Mouse (Mus musculus) heart, embryonic 10.5 days (tissue): Measurements from ENCODE around the gene Pds5a. TPM values are rescaled to one million over a fixed set of nuclear protein-coding genes. Genes with fewer than 3 reads are reported as not detected.

Experiments
- DNase-seq: peaks from one replicate; pipeline ENCODE4 v3.0.0-alpha.2; 2017; ENCODE audit warnings: low spot score
- H3K27ac ChIP-seq: fragments of 300-500 bp; sonication (generic); 2 replicates; pipeline ENCODE4 v1.5.1; 2016; ENCODE audit warnings: mild to moderate bottlenecking
- H3K27me3 ChIP-seq: fragments of 300-500 bp; sonication (generic); 2 replicates; pipeline ENCODE4 v1.6.1; 2016; ENCODE audit warnings: mild to moderate bottlenecking; ENCODE audit not compliant: poor library complexity, insufficient read depth, severe bottlenecking
- H3K36me3 ChIP-seq: fragments of 300-500 bp; sonication (generic); 2 replicates; pipeline ENCODE4 v1.6.1; 2016; ENCODE audit warnings: mild to moderate bottlenecking, moderate library complexity
- H3K4me1 ChIP-seq: fragments of 300-500 bp; sonication (generic); 2 replicates; pipeline ENCODE4 v1.6.1; 2016; ENCODE audit warnings: mild to moderate bottlenecking
- H3K4me3 ChIP-seq: fragments of 300-500 bp; sonication (generic); 2 replicates; pipeline ENCODE4 v1.5.1; 2016; ENCODE audit warnings: mild to moderate bottlenecking, moderate library complexity
- H3K9me3 ChIP-seq: fragments of 300-500 bp; sonication (generic); 2 replicates; pipeline ENCODE4 v1.6.1; 2016; ENCODE audit warnings: mild to moderate bottlenecking, moderate library complexity
- WGBS: fragments of 180-500 bp; shearing (Covaris S2); methylation state at CpG from one replicate; pipeline ENCODE4 v1.1.7; 2016; 5-methylcytosine and 5-hydroxymethylcytosine counted together
- polyA plus RNA-seq: library from polyadenylated mRNA; unstranded; fragments of >200 nt; fragmentation: Nextera tagmentation; extraction: Ambion mirVana; gene quantifications from 2 replicates; pipeline ENCODE4 v1.2.1, GENCODE M21; 2016

Pds5a gene
- polyA plus RNA-seq, 1 experiment from 2014 or later: 69.2 TPM

DNA sequence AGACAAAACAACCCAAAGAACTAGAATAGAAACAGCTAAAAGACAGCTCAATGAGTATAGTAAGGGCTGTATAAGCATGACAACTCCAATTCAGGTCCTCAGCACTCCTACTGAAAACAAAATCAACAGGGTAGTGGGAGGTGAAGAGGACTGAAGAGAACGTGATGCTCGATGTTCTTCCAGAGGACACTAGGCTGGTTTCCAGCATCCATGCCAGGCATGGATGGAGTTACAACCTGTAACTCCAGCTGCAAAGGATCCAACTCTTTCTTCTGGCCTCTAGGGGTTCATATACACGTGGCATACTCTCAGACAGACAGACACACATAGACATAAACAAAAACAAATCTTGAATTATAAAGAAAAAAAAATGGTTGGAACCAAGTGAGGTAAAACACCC, 11.3 kb downstream of the Pds5a start:
- Histone ChIP-seq H3K27me3 (no peaks in the 10 kb centered on the region), H3K27ac (no peak overlapping the region), H3K9me3 (no peaks in the 10 kb centered on the region), H3K36me3 (peaks cover 31% of the 10 kb centered on the region), H3K4me3 (no peak overlapping the region), H3K4me1 (no peaks in the 10 kb centered on the region)
- DNase-seq: no peak
- WGBS: 84% methylated on average over 3 of the region's 3 CpGs

DNA sequence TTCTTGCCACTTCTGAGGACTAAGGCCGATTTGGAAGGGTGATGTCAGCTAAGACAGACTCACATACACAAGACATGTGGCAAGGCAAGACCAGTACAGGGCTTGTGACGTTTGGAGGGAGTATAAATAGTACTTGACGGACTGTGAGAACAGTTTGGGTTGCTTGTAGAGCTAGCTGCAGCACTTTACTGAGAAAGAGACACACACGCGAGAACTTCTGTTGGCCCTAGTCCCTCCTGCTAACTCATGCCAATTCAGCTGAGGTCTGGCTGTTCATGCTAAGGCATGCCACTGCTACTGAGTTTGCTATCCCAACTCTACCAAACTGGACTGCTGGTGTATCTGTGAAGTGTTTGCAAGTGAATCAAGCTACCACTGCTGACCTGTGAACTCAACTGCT, 19.2 kb downstream of the Pds5a start:
- H3K27me3 ChIP-seq: no peaks in the 10 kb centered on the region
- H3K4me3 ChIP-seq: no peak overlapping the region
- peaks cover 21% of the 10 kb centered on the region for H3K36me3 ChIP-seq
- H3K4me1 ChIP-seq: peaks cover 3% of the 10 kb centered on the region; the same call in 1 of the 2 replicates
- WGBS: 81% methylated on average over 5 of the region's 5 CpGs
- H3K9me3 ChIP-seq: no peaks in the 10 kb centered on the region
- DNase-seq: no peak
- no peak overlapping the region for H3K27ac ChIP-seq

DNA sequence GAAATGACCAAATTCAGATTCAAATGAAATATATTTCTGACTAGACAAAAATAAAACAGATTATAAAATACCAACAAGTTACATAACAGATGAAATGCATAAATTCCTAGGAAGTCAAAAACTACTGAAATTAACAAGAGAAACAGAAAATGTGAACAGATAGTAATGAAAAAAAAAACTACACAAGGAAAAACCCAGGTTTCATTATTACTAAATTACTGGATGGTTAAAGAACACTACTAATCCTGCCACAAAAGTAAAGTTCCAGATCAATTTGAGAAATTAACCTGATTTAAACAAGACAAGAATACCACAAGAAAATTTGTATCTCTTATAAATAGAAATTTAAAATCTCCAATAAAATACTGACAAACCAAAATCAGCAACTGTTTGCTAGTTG, 25.9 kb downstream of the Pds5a start:
- DNase-seq: no peak
- peaks cover 3% of the 10 kb centered on the region; the same call in 1 of the 2 replicates for H3K4me1 ChIP-seq
- H3K36me3 ChIP-seq: peaks cover 22% of the 10 kb centered on the region; the same call in 1 of the 2 replicates
- no peak overlapping the region for H3K27ac ChIP-seq
- H3K4me3 ChIP-seq: no peak overlapping the region
- H3K27me3 ChIP-seq: no peaks in the 10 kb centered on the region
- no peaks in the 10 kb centered on the region for H3K9me3 ChIP-seq

- no peak overlapping the region for H3K27ac ChIP-seq
- no peaks in the 10 kb centered on the region for H3K27me3 ChIP-seq
- no peaks in the 10 kb centered on the region for H3K4me1 ChIP-seq
- peaks cover 13% of the 10 kb centered on the region; the same call in 1 of the 2 replicates for H3K36me3 ChIP-seq
- no peak for DNase-seq
- 88% methylated on average over 3 of the region's 3 CpGs for WGBS
- H3K4me3 ChIP-seq: no peak overlapping the region
- no peaks in the 10 kb centered on the region for H3K9me3 ChIP-seq
Measured at GRCm38 (mm10) chr5:65667644-65668043, 30.4 kb downstream of the Pds5a start.

GRCm38 (mm10) chr5:65665370-65665769, 32.7 kb downstream of the Pds5a start:
- Histone ChIP-seq H3K27ac (no peak overlapping the region), H3K4me3 (no peak overlapping the region), H3K36me3 (peaks cover 26% of the 10 kb centered on the region; the same call in 1 of the 2 replicates), H3K4me1 (no peaks in the 10 kb centered on the region), H3K27me3 (no peaks in the 10 kb centered on the region), H3K9me3 (no peaks in the 10 kb centered on the region)
- 83% methylated on average over 1 of the region's 1 CpGs for WGBS
- no peak for DNase-seq

DNA sequence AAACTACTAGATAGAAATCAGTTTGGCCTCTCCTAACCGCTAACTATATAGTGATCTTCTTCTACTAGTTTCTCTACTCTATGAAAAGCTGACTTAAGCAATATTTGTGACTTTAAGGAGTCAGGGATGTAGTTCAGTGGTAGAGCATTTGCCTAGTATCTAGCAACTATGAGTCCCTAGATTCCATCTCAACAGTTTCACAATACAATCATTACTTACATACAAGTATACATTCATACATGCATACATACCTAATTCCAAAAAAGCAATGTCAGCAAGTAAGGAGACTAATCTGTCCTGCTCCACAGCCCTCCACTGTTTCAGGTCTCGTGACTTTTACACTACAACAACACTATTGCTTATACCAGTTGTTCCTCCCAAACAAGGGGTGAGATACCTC, 36.1 kb downstream of the Pds5a start:
- H3K9me3 ChIP-seq: no peaks in the 10 kb centered on the region
- DNase-seq: no peak
- H3K36me3 ChIP-seq: peaks cover 41% of the 10 kb centered on the region
- WGBS: 91% methylated on average over 2 of the region's 2 CpGs
- H3K4me1 ChIP-seq: no peaks in the 10 kb centered on the region
- no peaks in the 10 kb centered on the region for H3K27me3 ChIP-seq
- H3K4me3 ChIP-seq: no peak overlapping the region
- no peak overlapping the region for H3K27ac ChIP-seq

DNA sequence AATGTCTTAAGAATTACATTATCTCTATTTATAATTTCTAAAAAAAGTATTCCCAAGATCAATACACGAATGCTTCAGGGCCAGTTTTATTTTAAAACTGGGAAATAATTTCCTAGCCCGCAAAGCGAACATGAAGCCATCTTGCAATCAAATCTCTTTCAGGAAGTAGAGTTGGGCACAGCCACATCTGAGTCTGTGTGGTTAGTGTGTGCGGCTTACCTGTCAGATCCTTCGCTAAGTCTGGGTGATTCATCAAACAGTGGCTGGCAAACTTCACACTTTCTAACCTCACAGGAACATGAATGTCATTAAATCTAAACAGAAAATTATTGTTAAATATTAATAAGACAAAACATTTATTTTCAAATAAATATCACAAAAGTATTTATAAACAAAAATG, 44.3 kb downstream of the Pds5a start:
- Histone ChIP-seq H3K27me3 (no peaks in the 10 kb centered on the region), H3K36me3 (peaks cover 85% of the 10 kb centered on the region), H3K4me1 (no peaks in the 10 kb centered on the region), H3K27ac (no peak overlapping the region), H3K9me3 (no peaks in the 10 kb centered on the region), H3K4me3 (no peak overlapping the region)
- WGBS: 94% methylated on average over 5 of the region's 5 CpGs
- DNase-seq: no peak

- no peak for DNase-seq
- no peak overlapping the region for H3K27ac ChIP-seq
- WGBS: 95% methylated on average over 1 of the region's 1 CpGs
- H3K9me3 ChIP-seq: no peaks in the 10 kb centered on the region
- H3K36me3 ChIP-seq: peaks cover 92% of the 10 kb centered on the region
- no peaks in the 10 kb centered on the region for H3K27me3 ChIP-seq
- H3K4me1 ChIP-seq: no peaks in the 10 kb centered on the region
- H3K4me3 ChIP-seq: no peak overlapping the region
Measured at GRCm38 (mm10) chr5:65638896-65639295, 59.2 kb downstream of the Pds5a start.

GRCm38 (mm10) chr5:65624340-65624739, 73.7 kb downstream of the Pds5a start:
- Histone ChIP-seq H3K27ac (no peak overlapping the region), H3K27me3 (no peaks in the 10 kb centered on the region), H3K4me3 (no peak overlapping the region), H3K36me3 (peaks cover 66% of the 10 kb centered on the region), H3K9me3 (no peaks in the 10 kb centered on the region), H3K4me1 (no peaks in the 10 kb centered on the region)
- no peak for DNase-seq

GRCm38 (mm10) chr5:65613152-65613924, 84.7 kb downstream of the Pds5a start:
- Histone ChIP-seq H3K4me1 (no peaks in the 10 kb centered on the region), H3K9me3 (no peaks in the 10 kb centered on the region), H3K27ac (no peak overlapping the region), H3K36me3 (peaks cover 77% of the 10 kb centered on the region), H3K4me3 (no peak overlapping the region), H3K27me3 (no peaks in the 10 kb centered on the region)
- DNase-seq: no peak
- WGBS: 83% methylated on average over 9 of the region's 9 CpGs

DNA sequence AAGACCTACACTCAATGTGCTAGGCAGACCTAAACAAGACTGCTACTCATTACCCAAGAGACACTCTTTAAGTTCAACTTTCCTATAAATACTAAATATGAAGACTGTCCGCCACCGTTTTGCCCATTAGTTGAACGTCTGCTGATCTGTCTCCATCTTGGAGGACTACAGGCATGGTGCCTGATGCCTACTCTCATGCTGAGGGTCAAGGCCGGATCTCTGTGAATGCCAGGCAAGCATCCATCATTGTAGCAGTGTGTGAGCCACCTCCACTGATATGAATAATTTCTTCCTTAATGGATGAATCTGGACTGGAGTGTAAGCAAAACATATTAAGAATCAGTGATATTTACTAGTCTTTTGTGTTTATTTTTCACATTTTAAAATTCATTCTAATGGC, 87.5 kb downstream of the Pds5a start:
- no peak for DNase-seq
- no peaks in the 10 kb centered on the region for H3K4me1 ChIP-seq
- peaks cover 56% of the 10 kb centered on the region for H3K36me3 ChIP-seq
- H3K4me3 ChIP-seq: no peak overlapping the region
- WGBS: 91% methylated on average over 4 of the region's 4 CpGs
- no peak overlapping the region for H3K27ac ChIP-seq
- H3K9me3 ChIP-seq: no peaks in the 10 kb centered on the region
- no peaks in the 10 kb centered on the region for H3K27me3 ChIP-seq

DNA sequence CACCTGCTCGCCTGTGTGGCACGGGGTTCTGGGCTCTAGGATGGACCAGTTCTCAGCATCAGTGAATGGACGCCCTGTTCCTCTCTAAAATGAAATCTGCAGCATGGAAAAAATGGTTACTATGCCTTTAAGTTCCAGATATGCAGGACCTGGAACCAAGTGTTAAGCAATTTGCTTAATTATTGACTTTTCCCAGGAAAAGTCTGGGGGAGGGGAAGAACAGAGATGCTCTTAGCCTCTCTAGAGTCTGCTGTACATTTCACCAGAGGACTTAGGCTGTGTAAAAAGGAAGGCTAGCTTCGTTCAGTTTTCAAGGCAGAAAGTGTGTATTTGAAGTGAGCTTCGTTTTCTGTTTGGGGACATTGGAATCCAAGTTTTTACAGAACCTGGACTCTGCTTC, 88.3 kb downstream of the Pds5a start:
- Histone ChIP-seq H3K27me3 (no peaks in the 10 kb centered on the region), H3K36me3 (peaks cover 49% of the 10 kb centered on the region), H3K9me3 (no peaks in the 10 kb centered on the region), H3K4me3 (no peak overlapping the region), H3K4me1 (no peaks in the 10 kb centered on the region), H3K27ac (no peak overlapping the region)
- no peak for DNase-seq
- WGBS: 89% methylated on average over 5 of the region's 5 CpGs

DNA sequence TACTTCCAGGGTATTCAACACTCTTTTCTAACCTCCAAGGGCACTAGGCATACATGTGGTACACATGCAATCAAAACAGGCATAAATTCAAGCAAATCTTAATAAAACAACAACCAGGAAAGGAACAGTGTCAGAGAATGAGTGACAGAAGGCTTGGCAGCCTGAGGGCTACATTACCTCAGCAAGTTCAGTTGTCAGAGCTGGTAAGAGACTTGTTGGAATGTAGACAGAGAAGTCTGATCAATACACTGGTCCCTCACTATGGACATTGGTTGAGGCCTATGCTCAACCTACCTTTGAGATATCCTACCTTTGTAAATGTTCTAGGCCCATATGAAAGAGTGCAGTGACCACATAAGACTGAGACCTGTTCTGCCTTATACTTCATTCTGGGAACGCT, 91.3 kb downstream of the Pds5a start:
- WGBS: 98% methylated on average over 1 of the region's 1 CpGs
- H3K4me3 ChIP-seq: no peak overlapping the region
- H3K27ac ChIP-seq: no peak overlapping the region
- H3K4me1 ChIP-seq: no peaks in the 10 kb centered on the region
- peaks cover 27% of the 10 kb centered on the region for H3K36me3 ChIP-seq
- H3K27me3 ChIP-seq: no peaks in the 10 kb centered on the region
- H3K9me3 ChIP-seq: no peaks in the 10 kb centered on the region
- no peak for DNase-seq

DNA sequence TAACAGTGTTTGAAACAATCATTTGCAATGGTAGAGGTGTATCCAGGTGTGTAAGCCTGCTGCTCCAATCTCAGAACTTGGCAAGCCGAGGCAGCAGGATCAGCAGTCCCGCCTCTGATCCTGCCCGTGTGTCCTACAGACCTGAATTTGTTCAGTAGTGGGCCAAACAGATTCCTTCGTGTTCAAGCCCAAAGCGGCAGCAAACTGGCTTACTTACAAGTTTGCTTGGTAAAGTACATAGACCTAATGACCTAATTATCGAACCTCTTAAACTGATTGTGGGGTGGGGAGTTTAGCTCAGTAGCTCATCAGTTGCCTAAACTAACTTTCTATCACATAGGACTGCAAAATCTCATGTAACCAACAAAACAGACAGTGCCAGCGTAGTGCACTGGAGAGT, 98.4 kb downstream of the Pds5a start:
- H3K27me3 ChIP-seq: no peaks in the 10 kb centered on the region
- no peaks in the 10 kb centered on the region for H3K4me1 ChIP-seq
- no peak overlapping the region for H3K27ac ChIP-seq
- no peak overlapping the region for H3K4me3 ChIP-seq
- no peaks in the 10 kb centered on the region for H3K9me3 ChIP-seq
- 92% methylated on average over 7 of the region's 7 CpGs for WGBS
- peaks cover 40% of the 10 kb centered on the region for H3K36me3 ChIP-seq
- no peak for DNase-seq
